Mouse (Mus musculus): Measurements from ENCODE around the gene Lrrc43.

- TF ChIP-seq CTCF (conservative IDR thresholded peaks at IDR 0.05; ENCODE audit: insufficient read depth, insufficient read length, low read depth, low read length) (no peak), POLR2A (IDR thresholded peaks at IDR 0.05; ENCODE audit: low read depth, low read length) (no peak)
Measured at GRCm38 (mm10) chr5:123508921-123509320, 19.8 kb downstream of the Lrrc43 start.

All from kidney, adult 2 months (tissue).